Mouse (Mus musculus): Measurements from ENCODE around the gene Bcl6b.

DNA sequence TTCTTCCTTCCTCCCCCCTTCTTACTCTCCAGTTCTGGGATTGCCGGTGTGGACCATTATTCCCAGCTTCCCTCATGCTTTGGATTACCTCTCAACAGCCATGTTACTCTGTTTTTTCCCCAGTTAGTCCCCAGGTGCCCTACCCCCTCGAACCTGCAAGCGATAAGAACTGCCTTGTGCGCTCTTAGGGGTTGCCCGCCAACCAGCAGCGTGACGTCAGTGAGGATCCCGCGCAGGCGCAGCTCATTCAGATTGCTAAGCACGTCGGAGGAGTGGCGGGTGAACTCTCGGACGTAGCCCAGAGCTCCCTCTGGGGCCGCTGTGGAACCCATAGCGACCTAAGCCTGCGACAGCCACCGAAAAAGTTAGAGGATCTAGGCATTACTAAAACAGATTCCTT, 770 bp downstream of the Bcl6b start:
- no peak for TF ChIP-seq POLR2A (IDR thresholded peaks at IDR 0.05; ENCODE audit: low read depth, low read length)
- no peak for TF ChIP-seq CTCF (IDR thresholded peaks at IDR 0.05; ENCODE audit: borderline replicate concordance, insufficient read depth, low read length)

Data from embryonic fibroblast, embryonic 13.5 days (primary cell).